Mouse (Mus musculus) forebrain, postnatal 0 days (tissue): ENCODE measurements around the gene Sectm1b. TPM values are rescaled to one million over a fixed set of nuclear protein-coding genes. Genes with fewer than 3 reads are reported as not detected.

Experiments used
- ATAC-seq: fragments of 200-750 bp; cut with Nextera tagmentation; 2 replicates; pipeline ENCODE4 v1.8.0; 2017; ENCODE audit warnings: mild to moderate bottlenecking, moderate library complexity
- DNase-seq: peaks from one replicate; pipeline ENCODE4 v3.0.0-alpha.2; 2015
- H3K27ac ChIP-seq: fragments of 300-500 bp; sonication (generic); 2 replicates; pipeline ENCODE4 v1.5.1; 2014; ENCODE audit warnings: low read depth, mild to moderate bottlenecking, antibody characterized with exemption, low read length, moderate library complexity, mixed read lengths
- H3K27me3 ChIP-seq: fragments of 300-500 bp; sonication (generic); 2 replicates; pipeline ENCODE4 v1.6.1; 2014; ENCODE audit warnings: mild to moderate bottlenecking, low read length, mixed read lengths; ENCODE audit not compliant: insufficient read depth
- H3K36me3 ChIP-seq: fragments of 300-500 bp; sonication (generic); 2 replicates; pipeline ENCODE4 v1.6.1; 2014; ENCODE audit warnings: mild to moderate bottlenecking, moderate library complexity; ENCODE audit not compliant: insufficient read depth
- H3K4me1 ChIP-seq: fragments of 300-500 bp; sonication (generic); 2 replicates; pipeline ENCODE4 v1.6.1; 2014; ENCODE audit warnings: antibody characterized with exemption; ENCODE audit not compliant: insufficient read depth
- H3K4me2 ChIP-seq: fragments of 300-500 bp; sonication (generic); 2 replicates; pipeline ENCODE4 v1.6.1; 2014; ENCODE audit warnings: low read depth, mild to moderate bottlenecking, moderate library complexity
- H3K4me3 ChIP-seq: fragments of 300-500 bp; sonication (generic); 2 replicates; pipeline ENCODE4 v1.5.1; 2014; ENCODE audit warnings: low read depth, low read length, mixed read lengths
- H3K9ac ChIP-seq: fragments of 300-500 bp; sonication (generic); 2 replicates; pipeline ENCODE4 v1.6.1; 2014; ENCODE audit warnings: mild to moderate bottlenecking
- H3K9me3 ChIP-seq: fragments of 300-500 bp; sonication (generic); 2 replicates; pipeline ENCODE4 v1.6.1; 2016; ENCODE audit warnings: low read length
- CTCF ChIP-seq: sonication (generic); IDR thresholded peaks from 2 replicates; pipeline ENCODE4 v1.5.1; 2016; ENCODE audit warnings: antibody characterized with exemption, control low read depth, low read depth
- WGBS: fragments of 180-500 bp; shearing (Covaris S2); extraction: QIAGEN DNeasy Blood & Tissue Kit; methylation state at CpG from one replicate; pipeline ENCODE4 v1.1.7; 2014; 5-methylcytosine and 5-hydroxymethylcytosine counted together
- polyA plus RNA-seq: library from polyadenylated mRNA; unstranded; fragments of >200 nt; fragmentation: Nextera tagmentation; extraction: Ambion mirVana; gene quantifications from 2 replicates; pipeline ENCODE4 v1.2.1, GENCODE M21; 2015
- total RNA-seq: library from RNA; depleted of rRNA; stranded (reverse); fragments of >200 nt; gene quantifications from 2 replicates; pipeline ENCODE4 v1.2.3, GENCODE M21; 2014

Sectm1b gene
- total and polyA plus RNA-seq, 2 experiments from 2014 or later: not detected

DNA sequence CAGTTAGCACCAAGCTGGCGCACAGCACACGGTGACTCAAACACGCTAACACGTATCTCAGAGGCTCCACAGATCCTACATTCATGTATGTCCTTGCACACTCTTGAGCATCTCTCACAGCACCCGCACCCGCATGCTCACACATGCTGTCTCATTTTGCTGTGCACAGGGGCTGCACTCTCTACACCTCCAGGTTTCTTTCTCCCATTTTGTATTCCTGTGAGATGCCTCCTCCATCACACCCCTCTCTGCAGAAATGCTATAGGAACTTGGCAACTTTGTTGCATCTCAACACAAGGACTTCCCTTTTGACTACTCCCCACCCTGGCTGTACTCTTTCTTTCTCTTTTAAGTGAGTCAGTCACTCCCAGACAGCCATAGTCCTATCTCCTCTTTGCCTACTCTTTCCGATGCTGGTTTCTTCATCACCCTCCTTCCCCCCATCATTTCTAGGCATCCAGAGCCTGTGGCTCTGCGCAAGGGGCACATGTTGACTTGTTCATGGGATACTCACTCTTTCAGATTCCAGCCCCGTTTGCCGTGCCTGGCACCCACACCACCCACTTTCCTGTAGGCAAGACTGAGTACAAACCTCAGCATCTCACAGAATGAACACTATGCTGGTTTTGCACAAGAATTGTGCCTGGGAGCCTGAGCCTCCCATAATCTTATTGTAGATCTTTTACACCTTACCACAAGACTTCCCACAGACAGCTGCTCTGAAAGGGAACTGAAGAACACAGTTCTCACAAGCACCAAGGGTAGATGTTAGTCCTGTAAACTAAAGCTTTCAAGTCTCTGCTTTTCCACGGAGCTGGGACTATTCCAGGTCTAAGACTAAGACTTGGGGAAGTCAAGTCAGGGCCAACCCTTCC is 24.8 kb downstream of the Sectm1b start:
- WGBS: 87% methylated on average over 11 of the region's 11 CpGs
- Histone ChIP-seq H3K27ac (no peak overlapping the region), H3K36me3 (no peaks in the 10 kb centered on the region), H3K4me1 (no peaks in the 10 kb centered on the region), H3K4me3 (no peak overlapping the region), H3K4me2 (no peak overlapping the region), H3K9ac (no peak overlapping the region), H3K27me3 (no peaks in the 10 kb centered on the region), H3K9me3 (no peaks in the 10 kb centered on the region)
- no peak for TF ChIP-seq CTCF
- ATAC-seq (no peak), DNase-seq (no peak)

- ATAC-seq (no peak), DNase-seq (no peak)
- H3K4me1 ChIP-seq: no peaks in the 10 kb centered on the region
- no peak for TF ChIP-seq CTCF
- no peak overlapping the region for H3K9ac ChIP-seq
- H3K9me3 ChIP-seq: no peaks in the 10 kb centered on the region
- H3K4me2 ChIP-seq: no peak overlapping the region
- 87% methylated on average over 5 of the region's 5 CpGs for WGBS
- H3K36me3 ChIP-seq: no peaks in the 10 kb centered on the region
- H3K27me3 ChIP-seq: no peaks in the 10 kb centered on the region
- no peak overlapping the region for H3K27ac ChIP-seq
- H3K4me3 ChIP-seq: no peak overlapping the region
Observed at GRCm38 (mm10) chr11:121033118-121033517, 30.3 kb downstream of the Sectm1b start.

- Histone ChIP-seq H3K36me3 (no peaks in the 10 kb centered on the region), H3K9ac (no peak overlapping the region), H3K9me3 (no peaks in the 10 kb centered on the region), H3K27ac (no peak overlapping the region), H3K4me1 (no peaks in the 10 kb centered on the region), H3K27me3 (no peaks in the 10 kb centered on the region), H3K4me2 (no peak overlapping the region), H3K4me3 (no peak overlapping the region)
- DNase-seq (no peak), ATAC-seq (no peak)
- no peak for TF ChIP-seq CTCF
- 83% methylated on average over 7 of the region's 7 CpGs for WGBS
Observed at GRCm38 (mm10) chr11:121027259-121027658, 36.1 kb downstream of the Sectm1b start.

DNA sequence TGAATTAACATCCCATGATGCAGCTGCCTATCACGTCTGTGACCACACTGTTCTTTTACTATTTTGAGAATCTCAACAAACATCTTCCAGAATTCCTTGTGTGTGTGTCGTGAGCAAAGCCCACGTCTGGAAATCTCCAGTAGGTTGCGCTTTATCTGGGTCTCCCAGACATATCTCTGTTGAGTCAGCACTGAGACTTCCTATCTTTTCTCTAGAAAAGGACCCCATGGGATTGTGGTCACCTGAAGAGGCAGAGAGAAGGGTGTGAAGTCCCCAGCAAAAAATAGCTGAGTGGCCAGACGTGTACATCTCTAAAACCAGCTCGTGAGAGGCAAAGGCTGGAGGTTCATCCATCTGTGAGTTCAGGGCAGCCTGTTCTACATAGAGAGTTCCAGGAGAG is 39.2 kb downstream of the Sectm1b start:
- Histone ChIP-seq H3K4me1 (no peaks in the 10 kb centered on the region), H3K9me3 (no peaks in the 10 kb centered on the region), H3K36me3 (no peaks in the 10 kb centered on the region), H3K9ac (no peak overlapping the region), H3K27ac (no peak overlapping the region), H3K4me2 (no peak overlapping the region), H3K27me3 (no peaks in the 10 kb centered on the region), H3K4me3 (no peak overlapping the region)
- DNase-seq (no peak), ATAC-seq (no peak)
- no peak for TF ChIP-seq CTCF
- 68% methylated on average over 6 of the region's 6 CpGs for WGBS

- Histone ChIP-seq H3K4me1 (no peaks in the 10 kb centered on the region), H3K4me3 (no peak overlapping the region), H3K36me3 (no peaks in the 10 kb centered on the region), H3K27me3 (no peaks in the 10 kb centered on the region), H3K27ac (no peak overlapping the region), H3K9ac (no peak overlapping the region), H3K9me3 (no peaks in the 10 kb centered on the region), H3K4me2 (no peak overlapping the region)
- ATAC-seq (no peak), DNase-seq (no peak)
- 87% methylated on average over 5 of the region's 5 CpGs for WGBS
- no peak for TF ChIP-seq CTCF
Observed at GRCm38 (mm10) chr11:121019501-121019900, 43.9 kb downstream of the Sectm1b start.

GRCm38 (mm10) chr11:121017703-121018102 is 45.7 kb downstream of the Sectm1b start:
- Histone ChIP-seq H3K27ac (no peak overlapping the region), H3K27me3 (no peaks in the 10 kb centered on the region), H3K4me2 (no peak overlapping the region), H3K9me3 (no peaks in the 10 kb centered on the region), H3K4me1 (no peaks in the 10 kb centered on the region), H3K9ac (no peak overlapping the region), H3K36me3 (no peaks in the 10 kb centered on the region), H3K4me3 (no peak overlapping the region)
- DNase-seq (peak; percentile 61), ATAC-seq (peak; percentile 69)
- peak; percentile 90 for TF ChIP-seq CTCF
- WGBS: 47% methylated on average over 3 of the region's 3 CpGs

DNA sequence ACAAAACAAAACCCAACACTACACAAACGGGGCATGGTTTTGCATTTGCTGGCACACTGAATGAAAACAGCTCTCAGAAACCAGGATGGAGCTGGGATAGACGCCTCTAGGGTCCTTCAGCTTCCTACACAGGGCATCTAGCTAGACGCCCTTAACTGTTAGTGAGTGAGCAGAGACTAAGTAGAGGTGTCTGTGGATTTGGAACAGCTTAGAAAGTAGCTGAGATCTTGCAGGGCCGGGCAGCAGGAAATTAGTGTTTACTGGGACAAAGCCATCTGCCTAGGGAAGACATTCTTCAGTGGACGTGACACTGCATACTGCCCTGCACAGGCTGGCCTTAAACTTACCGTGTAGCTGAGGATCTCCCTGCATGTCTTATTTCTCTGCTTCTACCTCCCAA is 47.9 kb downstream of the Sectm1b start:
- TF ChIP-seq CTCF: no peak
- ATAC-seq (no peak), DNase-seq (no peak)

More for the DNA sequence above, 47.9 kb downstream of the Sectm1b start:
- Histone ChIP-seq H3K36me3 (no peaks in the 10 kb centered on the region), H3K27ac (no peak overlapping the region), H3K9ac (no peak overlapping the region), H3K4me3 (no peak overlapping the region), H3K27me3 (no peaks in the 10 kb centered on the region), H3K4me2 (no peak overlapping the region), H3K9me3 (no peaks in the 10 kb centered on the region), H3K4me1 (no peaks in the 10 kb centered on the region)
- 59% methylated on average over 6 of the region's 6 CpGs for WGBS
